8 mouse cellular contexts compared by ENCODE assay signal in the genomic region with DNA sequence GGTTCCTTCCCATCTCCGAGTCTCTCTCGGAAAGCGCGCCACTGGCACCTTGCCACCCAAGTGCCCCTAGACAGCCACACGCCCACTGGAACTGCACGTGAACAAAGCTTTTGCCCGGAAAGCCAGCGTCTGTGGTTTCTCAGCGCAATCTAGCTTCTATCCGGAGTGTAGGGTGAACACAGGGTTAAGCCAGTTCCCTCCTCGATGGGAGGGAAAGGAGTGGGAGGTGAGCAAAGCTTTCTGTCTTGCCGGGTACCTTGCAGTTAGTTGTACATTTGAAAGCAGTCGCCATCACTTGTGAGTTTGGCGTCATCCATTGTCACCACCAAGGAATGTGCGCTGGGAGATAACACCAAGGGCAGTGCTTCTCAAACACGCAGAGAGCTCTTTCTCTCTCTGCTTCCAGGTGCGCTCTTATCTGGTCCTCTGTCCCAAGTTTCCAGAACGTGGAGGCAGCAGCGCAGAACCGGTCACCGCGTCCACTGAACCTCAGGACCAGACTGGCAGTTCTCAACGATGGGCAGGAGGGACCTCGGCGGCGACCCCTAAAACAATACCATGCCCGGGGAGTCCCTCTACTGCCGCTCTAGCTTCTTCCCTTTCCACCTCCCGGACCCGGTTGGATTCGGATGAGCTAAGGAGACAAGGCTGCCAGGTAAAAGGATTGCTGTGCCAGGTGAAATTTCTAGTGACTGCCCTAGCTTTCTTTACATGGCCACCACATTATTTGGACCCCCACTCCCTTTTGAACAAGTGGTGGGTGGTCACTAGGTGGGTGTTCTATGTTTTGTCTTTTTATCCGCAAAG. TPM values are rescaled to one million over a fixed set of nuclear protein-coding genes. Genes with fewer than 3 reads are reported as not detected.
A peak's percentile ranks its signal among the peaks of the same experiment; 100 is the strongest.
DNase-seq lines count a peak whose midpoint lies in the region; ATAC-seq and TF ChIP-seq lines count a peak whose summit lies in the region.

A gene (plus strand): TSS at position 266 of the 807 bp plus-strand sequence.

- peak within 1 kb of the TSS; percentile 84 for H3K4me3 ChIP-seq in embryonic facial prominence, embryonic 12.5 days
- H3K4me3 ChIP-seq in heart, embryonic 14.5 days (ENCODE audit: control insufficient read depth in 1 of 2, insufficient read depth in 1 of 2, low read depth in 1 of 2, low read length in 2 of 2), result peak within 1 kb of the TSS; percentile 82 to 97
- peak within 1 kb of the TSS; percentile 93 for H3K4me3 ChIP-seq in layer of hippocampus, adult 2 months
- H3K4me3 ChIP-seq in lung, embryonic 15.5 days, result peak within 1 kb of the TSS; percentile 68

- DNase-seq in kidney, adult 9 months, result peak; percentile 4
- DNase-seq in kidney, adult 11 months, result no peak
- peak in 1 of 2 experiments; percentile 47 for DNase-seq in layer of hippocampus, adult 2 months (ENCODE audit: low spot score in 2 of 2)
- DNase-seq in right cerebral cortex, postnatal 14 days, result peak; percentile 68

- no peaks in the 10 kb centered on the region for H3K36me3 ChIP-seq in embryonic facial prominence, embryonic 12.5 days
- no peaks in the 10 kb centered on the region for H3K36me3 ChIP-seq in heart, embryonic 14.5 days (ENCODE audit: control insufficient read depth, insufficient read depth, low read length)
- no peaks in the 10 kb centered on the region for H3K36me3 ChIP-seq in lung, embryonic 15.5 days

- under 1% methylated on average over 32 of the region's 32 CpGs for WGBS in embryonic facial prominence, embryonic 12.5 days
- WGBS in heart, embryonic 14.5 days, result 0% methylated on average over 32 of the region's 32 CpGs
- WGBS in lung, embryonic 15.5 days, result under 1% methylated on average over 32 of the region's 32 CpGs

- H3K9me3 ChIP-seq in embryonic facial prominence, embryonic 12.5 days, result no peaks in the 10 kb centered on the region
- H3K9me3 ChIP-seq in heart, embryonic 14.5 days (ENCODE audit: control insufficient read depth, low read length), result no peaks in the 10 kb centered on the region
- no peaks in the 10 kb centered on the region for H3K9me3 ChIP-seq in lung, embryonic 15.5 days

- peaks cover 3% of the 10 kb centered on the region; the same call in 1 of the 2 replicates for H3K27me3 ChIP-seq in embryonic facial prominence, embryonic 12.5 days
- no peaks in the 10 kb centered on the region for H3K27me3 ChIP-seq in heart, embryonic 14.5 days (ENCODE audit: control insufficient read depth, insufficient read depth, low read length)
- H3K27me3 ChIP-seq in lung, embryonic 15.5 days, result peaks cover 23% of the 10 kb centered on the region; the same call in 1 of the 2 replicates

- no peak for TF ChIP-seq CTCF in layer of hippocampus, adult 2 months (conservative IDR thresholded peaks at IDR 0.05)

- H3K9ac ChIP-seq in embryonic facial prominence, embryonic 12.5 days, result peak within 1 kb of the TSS; percentile 82
- H3K9ac ChIP-seq in heart, embryonic 14.5 days (ENCODE audit: low read length), result peak within 1 kb of the TSS; percentile 95
- peak within 1 kb of the TSS; percentile 22 for H3K9ac ChIP-seq in lung, embryonic 15.5 days

- H3K27ac ChIP-seq in embryonic facial prominence, embryonic 12.5 days, result peak within 1 kb of the TSS; percentile 97
- peak within 1 kb of the TSS; percentile 81 to 94 for H3K27ac ChIP-seq in heart, embryonic 14.5 days (replicated peaks in 1 of 2; ENCODE audit: control insufficient read depth in 1 of 2, insufficient read depth in 1 of 2, low read depth in 2 of 2, low read length in 2 of 2)
- H3K27ac ChIP-seq in layer of hippocampus, adult 2 months, result peak within 1 kb of the TSS; percentile 98
- H3K27ac ChIP-seq in lung, embryonic 15.5 days, result no peak within 1 kb of the TSS

- H3K4me2 ChIP-seq in embryonic facial prominence, embryonic 12.5 days (replicated peaks), result peak within 1 kb of the TSS; percentile 76
- H3K4me2 ChIP-seq in heart, embryonic 14.5 days (ENCODE audit: low read length), result peak within 1 kb of the TSS; percentile 96
- peak within 1 kb of the TSS; percentile 77 for H3K4me2 ChIP-seq in lung, embryonic 15.5 days

- peaks cover 13% of the 10 kb centered on the region; the same call in 1 of the 2 replicates for H3K4me1 ChIP-seq in embryonic facial prominence, embryonic 12.5 days
- peaks cover 4 to 9% of the 10 kb centered on the region in 2 experiments; a peak in 3 of 4 replicates for H3K4me1 ChIP-seq in heart, embryonic 14.5 days (ENCODE audit: control insufficient read depth in 2 of 2, insufficient read depth in 2 of 2, low read length in 2 of 2)
- peaks cover 39% of the 10 kb centered on the region for H3K4me1 ChIP-seq in lung, embryonic 15.5 days

- no peak for ATAC-seq in embryonic facial prominence, embryonic 12.5 days (ENCODE audit: insufficient number of reproducible peaks, insufficient read depth, low FRiP score, low TSS enrichment)
- no peak; the same call in 1 of the 2 replicates for ATAC-seq in heart, embryonic 14.5 days (ENCODE audit: insufficient number of reproducible peaks, insufficient read depth, low FRiP score, low read depth)
- ATAC-seq in lung, embryonic 15.5 days (ENCODE audit: borderline replicate concordance, extremely low read depth, low FRiP score, low TSS enrichment), result no peak
- ATAC-seq in cerebellum, adult (ENCODE audit: insufficient number of reproducible peaks, low FRiP score, low TSS enrichment), result no peak

RNA-seq across cellular contexts. Expression of the gene that starts here (rescaled TPM):
- polyA plus RNA-seq in embryonic facial prominence, embryonic 12.5 days (2016; fragmentation: Nextera tagmentation; extraction: Ambion mirVana), result 64.8 and 90.3 TPM in 2 replicates
- 31.4 and 32.7 TPM in 2 replicates for polyA plus RNA-seq in heart, embryonic 14.5 days (2014; fragmentation: Nextera tagmentation; extraction: Ambion mirVana)
- total RNA-seq in layer of hippocampus, adult 2 months (2021), result 10 to 100 TPM; 38.9 to 40.7 TPM
- polyA plus RNA-seq in lung, embryonic 15.5 days (2015; fragmentation: Nextera tagmentation; extraction: Ambion mirVana), result 14.2 and 14.6 TPM in 2 replicates

Comparison
In these comparisons a context has a peak if more than half of its experiments do, and no peak if none do; other contexts are left out.
1. H3K9ac ChIP-seq: peak in every context shown above with its lines; median percentile 95 in heart, embryonic 14.5 days; 82 in embryonic facial prominence, embryonic 12.5 days; 22 in lung, embryonic 15.5 days.